Mouse (Mus musculus) CH12.LX (cell line): ENCODE results near the gene Slc45a1. TPM values are rescaled to one million over a fixed set of nuclear protein-coding genes. Genes with fewer than 3 reads are reported as not detected.

Source experiments
- DNase-seq: peaks from one replicate; pipeline ENCODE4 v3.0.0-alpha.2; 2013; ENCODE audit errors: extremely low read depth
- H3K27ac ChIP-seq: 2 replicates; pipeline ENCODE4 v1.5.1; 2012; ENCODE audit warnings: low read depth, mild to moderate bottlenecking, control low read depth, moderate library complexity; ENCODE audit not compliant: insufficient read depth
- H3K27me3 ChIP-seq: replicated peaks from 2 replicates; pipeline ENCODE3; 2012; ENCODE audit warnings: inconsistent platforms
- H3K36me3 ChIP-seq, 2 experiments: replicated peaks in 1 of 2; 2 replicates each; pipeline versions ENCODE3 to v1.6.1; 2012; ENCODE audit warnings: inconsistent platforms in 1 of 2, low read length in 1 of 2, mild to moderate bottlenecking in 1 of 2, mixed read lengths in 1 of 2, moderate library complexity in 1 of 2; ENCODE audit not compliant: control insufficient read depth in 1 of 2, insufficient read depth in 1 of 2
- H3K4me1 ChIP-seq, 2 experiments: 2 replicates each; pipeline ENCODE4 v1.6.1; 2012; ENCODE audit warnings: inconsistent platforms in 1 of 2, moderate library complexity in 1 of 2; ENCODE audit not compliant: insufficient read depth in 2 of 2, control insufficient read depth in 1 of 2
- H3K4me2 ChIP-seq: 2 replicates; pipeline ENCODE4 v1.6.1; 2012; ENCODE audit warnings: low read depth, mild to moderate bottlenecking, control low read depth; ENCODE audit not compliant: poor library complexity, insufficient read depth, severe bottlenecking
- H3K4me3 ChIP-seq, 3 experiments: fragments of 150-350 bp in 1 of 3; sonication (generic) in 1 of 3; replicated peaks in 1 of 3; 2 replicates each; pipeline versions ENCODE3 to v1.5.1; 2011 to 2012; ENCODE audit warnings: low read depth in 2 of 3, low read length in 2 of 3, mild to moderate bottlenecking in 2 of 3, moderate library complexity in 2 of 3, control low read depth in 1 of 3, improper control_type of control experiment in 1 of 3, inconsistent platforms in 1 of 3, mixed read lengths in 1 of 3; ENCODE audit not compliant: poor library complexity in 1 of 3
- H3K79me2 ChIP-seq: replicated peaks from 2 replicates; pipeline ENCODE4 v1.6.1; 2012; ENCODE audit warnings: mild to moderate bottlenecking, moderate library complexity; ENCODE audit not compliant: control insufficient read depth, poor library complexity, insufficient read depth, severe bottlenecking; ENCODE audit errors: extremely low read depth
- H3K9ac ChIP-seq: 2 replicates; pipeline ENCODE4 v1.6.1; 2012; ENCODE audit warnings: low read depth, mild to moderate bottlenecking, control low read depth, moderate library complexity; ENCODE audit not compliant: insufficient read depth
- H3K9me3 ChIP-seq: replicated peaks from 2 replicates; pipeline ENCODE3; 2012; ENCODE audit warnings: low read length, inconsistent platforms, mixed read lengths
- ETS1 ChIP-seq: conservative IDR thresholded peaks from 2 replicates; pipeline ENCODE4 v1.6.1; 2012; ENCODE audit warnings: low read depth, mild to moderate bottlenecking, inconsistent platforms, low read length, improper control_type of control experiment, moderate library complexity
- IRF4 ChIP-seq: IDR thresholded peaks from 2 replicates; pipeline ENCODE4 v1.6.1; 2014; ENCODE audit warnings: low read depth, mild to moderate bottlenecking, inconsistent platforms, low read length, improper control_type of control experiment
- MAZ ChIP-seq: IDR thresholded peaks from 2 replicates; pipeline ENCODE4 v1.6.1; 2012; ENCODE audit warnings: low read depth, mild to moderate bottlenecking, inconsistent platforms, low read length, improper control_type of control experiment, moderate library complexity
- MEF2A ChIP-seq: IDR thresholded peaks from 2 replicates; pipeline ENCODE4 v1.6.1; 2014; ENCODE audit warnings: low read depth, mild to moderate bottlenecking, inconsistent platforms, low read length, improper control_type of control experiment, borderline replicate concordance
- MYC ChIP-seq: IDR thresholded peaks from 2 replicates; pipeline ENCODE4 v1.6.1; 2011; ENCODE audit warnings: low read depth, mild to moderate bottlenecking, improper control_type of control experiment, low read length
- PAX5 ChIP-seq: IDR thresholded peaks from 2 replicates; pipeline ENCODE4 v1.6.1; 2012; ENCODE audit warnings: low read length, inconsistent platforms, mixed read lengths
- SIN3A ChIP-seq: IDR thresholded peaks from 2 replicates; pipeline ENCODE4 v1.6.1; 2012; ENCODE audit warnings: low read length, improper control_type of control experiment, inconsistent platforms
- USF2 ChIP-seq: conservative IDR thresholded peaks from 2 replicates; pipeline ENCODE4 v1.6.1; 2011; ENCODE audit warnings: low read depth, low read length, improper control_type of control experiment
- ZC3H11A ChIP-seq: IDR thresholded peaks from 2 replicates; pipeline ENCODE4 v1.6.1; 2012; ENCODE audit warnings: low read depth, mild to moderate bottlenecking, inconsistent platforms, low read length, improper control_type of control experiment
- ZNF384 ChIP-seq: IDR thresholded peaks from 2 replicates; pipeline ENCODE4 v1.6.1; 2012; ENCODE audit warnings: low read depth, low read length, improper control_type of control experiment, inconsistent platforms
- dilution Hi-C: fragments of 300-500 bp; cut with MboI; formaldehyde crosslinking; loops from 2 replicates; pipeline ENCODE4 v1.14.3; 2020; ENCODE audit warnings: low sequenced_read_pairs; ENCODE audit not compliant: extremely low pct_unique_long_range_greater_than_20kb, extremely low pct_ligation_motif_present
- in situ Hi-C: fragments of 300-500 bp; cut with MboI; formaldehyde crosslinking; loops from 3 replicates; pipeline ENCODE4 v1.14.3; 2019; ENCODE audit warnings: low sequenced_read_pairs, low pct_ligation_motif_present, low pct_unique_long_range_greater_than_20kb, mixed read lengths
- polyA plus RNA-seq: library from polyadenylated mRNA; unstranded; fragments of >175 nt; gene quantifications from 2 replicates; pipeline ENCODE4 v1.2.1, GENCODE M21; 2012; ENCODE audit warnings: low read depth; ENCODE audit not compliant: insufficient read length
- total RNA-seq, 2 experiments: library from RNA; depleted of rRNA; stranded (reverse); fragments of 300-350 nt in 1 of 2; fragments of >200 nt in 1 of 2; gene quantifications; 2 replicates each; pipeline ENCODE4 v1.2.3; 2012 to 2014

Slc45a1 gene
- total and polyA plus RNA-seq, 3 experiments = not detected

GRCm38 (mm10) chr4:150582966-150583776, 68.8 kb downstream of the Slc45a1 start:
- in situ Hi-C loops = no loop called here
- H3K4me2 ChIP-seq = no peak overlapping the region
- no peak for TF ChIP-seq ZC3H11A
- TF ChIP-seq, all 38 proteins: peak for 0
- H3K27ac ChIP-seq = no peak overlapping the region
- no peak overlapping the region for H3K4me3 ChIP-seq
- H3K9ac ChIP-seq = no peak overlapping the region
- dilution Hi-C loops = no loop called here
- no peaks in the 10 kb centered on the region; the same call in none of the 2 replicates for H3K79me2 ChIP-seq
- no peaks in the 10 kb centered on the region for H3K27me3 ChIP-seq
- H3K4me1 ChIP-seq = peaks cover 7 to 42% of the 10 kb centered on the region in 2 experiments
- no peaks in the 10 kb centered on the region for H3K9me3 ChIP-seq
- H3K36me3 ChIP-seq = peaks cover 5 to 42% of the 10 kb centered on the region in 2 experiments
- DNase-seq = no peak

- dilution Hi-C loops = no loop called here
- peaks cover 5 to 47% of the 10 kb centered on the region in 2 experiments for H3K36me3 ChIP-seq
- H3K4me3 ChIP-seq = no peak overlapping the region
- in situ Hi-C loops = no loop called here
- H3K9ac ChIP-seq = no peak overlapping the region
- TF ChIP-seq PAX5 = no peak
- TF ChIP-seq MAZ = no peak
- TF ChIP-seq ZNF384 = no peak
- TF ChIP-seq ETS1 = no peak
- no peak for TF ChIP-seq USF2
- no peak for TF ChIP-seq IRF4
- no peak for TF ChIP-seq MYC
- no peak for TF ChIP-seq SIN3A
- no peak for TF ChIP-seq MEF2A
- DNase-seq = no peak
- no peak overlapping the region for H3K27ac ChIP-seq
- no peaks in the 10 kb centered on the region; the same call in none of the 2 replicates for H3K79me2 ChIP-seq
- peaks cover 7 to 42% of the 10 kb centered on the region in 2 experiments for H3K4me1 ChIP-seq
- no peaks in the 10 kb centered on the region for H3K9me3 ChIP-seq
- H3K4me2 ChIP-seq = no peak overlapping the region
- no peaks in the 10 kb centered on the region for H3K27me3 ChIP-seq
Measured at GRCm38 (mm10) chr4:150581931-150582723, 69.8 kb downstream of the Slc45a1 start.

Other genes with a start within 250 kb of the Slc45a1 start
- gene Errfi1, start 201.7 kb upstream of the Slc45a1 start, total RNA-seq (2012; rRNA removed) = 0.08 TPM in 2 replicates
- 0.28 and 0.35 TPM in 2 replicates for gene Errfi1, start 201.7 kb upstream of the Slc45a1 start, total RNA-seq (2014; rRNA removed)
- 0.11 and 0.14 TPM in 2 replicates for gene Errfi1, start 201.7 kb upstream of the Slc45a1 start, polyA plus RNA-seq